Comparison of ENCODE assay signal across 8 mouse cellular contexts in the genomic region with DNA sequence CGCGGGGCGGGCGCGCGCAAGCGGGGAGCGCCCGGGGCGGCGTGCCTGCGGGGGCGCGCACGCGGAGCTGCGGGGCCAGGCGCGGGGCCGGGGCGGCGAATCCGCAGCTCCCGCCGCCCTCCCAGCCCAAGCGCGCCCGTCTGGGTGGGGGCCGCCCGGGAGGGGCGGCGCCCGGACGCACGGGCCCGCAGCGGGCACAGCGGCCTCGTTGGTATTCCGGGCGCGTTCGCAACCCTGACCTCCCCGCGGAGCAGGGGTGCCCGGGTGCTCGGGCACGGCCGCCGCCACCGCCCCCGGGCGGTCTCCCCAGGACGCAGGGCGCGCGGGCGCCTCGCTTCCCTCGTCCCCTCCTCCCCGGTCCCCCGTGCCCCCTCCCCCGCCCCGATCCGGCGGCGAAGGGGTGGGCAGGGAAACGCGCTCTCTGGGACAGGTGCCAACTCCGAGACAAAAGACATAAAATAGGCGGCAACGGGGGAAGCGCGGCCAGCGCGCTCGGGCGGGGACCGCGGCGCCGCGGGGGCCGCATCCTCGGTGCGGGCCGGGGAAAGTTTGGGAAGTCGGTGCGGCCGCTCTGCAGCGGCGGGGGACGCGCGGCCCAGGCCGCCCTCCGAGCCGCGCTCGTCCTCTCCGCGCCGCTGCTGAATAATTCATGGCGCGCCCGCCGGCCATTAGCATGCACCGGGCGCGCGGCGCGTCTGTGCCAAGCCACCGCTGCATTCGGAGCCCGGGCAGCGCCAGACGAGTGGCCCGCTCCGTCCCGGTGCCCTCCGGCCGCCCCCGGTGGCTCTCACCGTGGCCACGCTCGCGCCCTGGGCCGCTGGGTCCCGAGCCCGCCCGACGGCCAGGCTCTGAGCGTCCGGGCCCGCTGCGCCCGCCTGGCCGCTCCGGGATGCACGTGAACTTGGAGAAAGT.
DNase-seq lines count a peak whose midpoint lies in the region; ATAC-seq and TF ChIP-seq lines count a peak whose summit lies in the region.

No protein-coding gene starts in this region.

- peak overlapping the region; percentile 53 for H3K9ac ChIP-seq in ES-E14 (ENCODE audit: insufficient read depth, low read depth, low read length, poor library complexity, severe bottlenecking)
- H3K9ac ChIP-seq in forebrain, postnatal 0 days = peak overlapping the region; percentile 98
- peak overlapping the region; percentile 99 for H3K9ac ChIP-seq in lung, embryonic 15.5 days

- no peak overlapping the region for H3K27ac ChIP-seq in ES-E14 (ENCODE audit: insufficient read depth, low read depth, low read length, poor library complexity, severe bottlenecking)
- peak overlapping the region; percentile 100 for H3K27ac ChIP-seq in forebrain, postnatal 0 days (ENCODE audit: low read depth, low read length)
- H3K27ac ChIP-seq in lung, embryonic 15.5 days = peak overlapping the region; percentile 100

- no peaks in the 10 kb centered on the region for H3K27me3 ChIP-seq in forebrain, postnatal 0 days (ENCODE audit: insufficient read depth, low read length)
- H3K27me3 ChIP-seq in lung, embryonic 15.5 days = no peaks in the 10 kb centered on the region

- no peak for TF ChIP-seq CTCF in brain, embryonic 14.5 days (IDR thresholded peaks at IDR 0.05; ENCODE audit: borderline replicate concordance, extremely low read depth, insufficient read depth, insufficient read length)
- no peak for TF ChIP-seq CTCF in forebrain, postnatal 0 days (IDR thresholded peaks at IDR 0.05; ENCODE audit: low read depth)

- DNase-seq in ES-E14 (ENCODE audit: low read depth, low spot score) = no peak
- peak; percentile 94 for DNase-seq in brain, embryonic 14.5 days (ENCODE audit: low read depth)
- peak; percentile 94 for DNase-seq in forebrain, postnatal 0 days
- DNase-seq in heart, postnatal 36 days = peak; percentile 91 to 95
- DNase-seq in layer of hippocampus, adult 9-11 months = peak; percentile 87
- DNase-seq in ovary, postnatal 36 days (ENCODE audit: low spot score) = peak; percentile 94
- peak; percentile 83 to 88 for DNase-seq in urinary bladder, postnatal 36 days (ENCODE audit: low spot score in 2 of 2)

- peak; percentile 70 for ATAC-seq in forebrain, postnatal 0 days
- peak; percentile 80 for ATAC-seq in lung, embryonic 15.5 days (ENCODE audit: borderline replicate concordance, extremely low read depth, low FRiP score, low TSS enrichment)

- no peaks in the 10 kb centered on the region; a peak in 1 of 4 replicates for H3K4me1 ChIP-seq in ES-E14 (ENCODE audit: control insufficient read depth in 2 of 2, insufficient read depth in 2 of 2, low read length in 2 of 2, poor library complexity in 1 of 2)
- peaks cover 20% of the 10 kb centered on the region for H3K4me1 ChIP-seq in forebrain, postnatal 0 days (ENCODE audit: insufficient read depth)
- H3K4me1 ChIP-seq in lung, embryonic 15.5 days = peaks cover 54% of the 10 kb centered on the region

- H3K4me3 ChIP-seq in ES-E14 (ENCODE audit: insufficient read depth in 1 of 2, low read depth in 1 of 2, low read length in 2 of 2, poor library complexity in 1 of 2, severe bottlenecking in 1 of 2) = peak overlapping the region; percentile 77 to 93
- H3K4me3 ChIP-seq in forebrain, postnatal 0 days (ENCODE audit: low read depth, low read length) = peak overlapping the region; percentile 99
- peak overlapping the region; percentile 81 for H3K4me3 ChIP-seq in lung, embryonic 15.5 days

- H3K36me3 ChIP-seq in ES-E14 (ENCODE audit: control insufficient read depth, insufficient read depth, low read length, poor library complexity, severe bottlenecking) = no peaks in the 10 kb centered on the region
- H3K36me3 ChIP-seq in forebrain, postnatal 0 days (ENCODE audit: insufficient read depth) = 0 out of 2 replicates have a peak, but pooled peaks cover 1% of the 10 kb centered on the region
- H3K36me3 ChIP-seq in lung, embryonic 15.5 days = peaks cover 9% of the 10 kb centered on the region; the same call in 1 of the 2 replicates

- intact Hi-C loops in heart, postnatal 36 days (cut with DNase I) = no loop called here

- H3K4me2 ChIP-seq in forebrain, postnatal 0 days (ENCODE audit: low read depth) = peak overlapping the region; percentile 91
- H3K4me2 ChIP-seq in lung, embryonic 15.5 days = peak overlapping the region; percentile 87

- H3K9me3 ChIP-seq in ES-E14 (ENCODE audit: control insufficient read depth, insufficient read depth, low read depth, low read length) = no peaks in the 10 kb centered on the region
- H3K9me3 ChIP-seq in forebrain, postnatal 0 days (ENCODE audit: low read length) = no peaks in the 10 kb centered on the region
- H3K9me3 ChIP-seq in lung, embryonic 15.5 days = no peaks in the 10 kb centered on the region

- WGBS in forebrain, postnatal 0 days = 1% methylated on average over 101 of the region's 141 CpGs
- WGBS in lung, embryonic 15.5 days = under 1% methylated on average over 107 of the region's 141 CpGs

- in situ Hi-C loops in ES-E14 (cut with MboI; ENCODE audit: low sequenced_read_pairs in 2 of 2, unreplicated experiment in 2 of 2) = no loop called here

- peak; percentile 75 for TF ChIP-seq POLR2A in brain, embryonic 14.5 days (IDR thresholded peaks at IDR 0.05; ENCODE audit: borderline replicate concordance, extremely low read depth, insufficient read depth, insufficient read length, poor library complexity, severe bottlenecking)

TF ChIP-seq in ES-E14, 5 proteins besides CTCF, POLR2A, EP300 and RAD21:
- TF ChIP-seq ZC3H11A (IDR thresholded peaks at IDR 0.05; ENCODE audit: borderline replicate concordance, low read depth, low read length) (no peak), CHD2 (IDR thresholded peaks at IDR 0.05; ENCODE audit: low read depth, low read length) (no peak), ZNF384 (IDR thresholded peaks at IDR 0.05; ENCODE audit: low read depth, low read length) (no peak), HCFC1 (IDR thresholded peaks at IDR 0.05; ENCODE audit: borderline replicate concordance, insufficient read depth, low read length) (no peak), MAFK (IDR thresholded peaks at IDR 0.05; ENCODE audit: insufficient read depth, low read depth, low read length) (no peak)
TF ChIP-seq in ES-E14: peak in this region for 0.
